Mouse (Mus musculus) CH12.LX (cell line): Measurements from ENCODE around the gene Rph3al.

Source experiments
- CHD1 ChIP-seq: IDR thresholded peaks from 2 replicates; pipeline ENCODE4 v1.6.1; 2012; ENCODE audit warnings: low read depth, low read length, improper control_type of control experiment, inconsistent platforms
- CTCF ChIP-seq, 2 experiments: IDR thresholded peaks in 1 of 2; conservative IDR thresholded peaks in 1 of 2; 2 replicates each; pipeline ENCODE4 v1.5.1; 2011 to 2012; ENCODE audit warnings: low read depth in 2 of 2, low read length in 2 of 2, improper control_type of control experiment in 1 of 2, inconsistent platforms in 1 of 2, mild to moderate bottlenecking in 1 of 2, moderate library complexity in 1 of 2
- EP300 ChIP-seq: IDR thresholded peaks from 2 replicates; pipeline ENCODE4 v1.6.1; 2011; ENCODE audit warnings: low read length, improper control_type of control experiment
- ETS1 ChIP-seq: conservative IDR thresholded peaks from 2 replicates; pipeline ENCODE4 v1.6.1; 2012; ENCODE audit warnings: low read depth, mild to moderate bottlenecking, inconsistent platforms, low read length, improper control_type of control experiment, moderate library complexity
- GABPA ChIP-seq: IDR thresholded peaks from 2 replicates; pipeline ENCODE4 v1.6.1; 2012; ENCODE audit warnings: low read depth, low read length, improper control_type of control experiment, inconsistent platforms; ENCODE audit not compliant: insufficient replicate concordance
- MYC ChIP-seq: IDR thresholded peaks from 2 replicates; pipeline ENCODE4 v1.6.1; 2011; ENCODE audit warnings: low read depth, mild to moderate bottlenecking, improper control_type of control experiment, low read length
- POLR2A ChIP-seq: IDR thresholded peaks from 2 replicates; pipeline ENCODE4 v1.6.1; 2011; ENCODE audit warnings: low read depth, mild to moderate bottlenecking, improper control_type of control experiment, low read length
- POLR2AphosphoS2 ChIP-seq: IDR thresholded peaks from 2 replicates; pipeline ENCODE4 v1.6.1; 2011; ENCODE audit warnings: low read depth, low read length, improper control_type of control experiment
- USF1 ChIP-seq: IDR thresholded peaks from 2 replicates; pipeline ENCODE4 v1.6.1; 2014; ENCODE audit warnings: low read depth, mild to moderate bottlenecking, inconsistent platforms, low read length, improper control_type of control experiment
- ZNF384 ChIP-seq: IDR thresholded peaks from 2 replicates; pipeline ENCODE4 v1.6.1; 2012; ENCODE audit warnings: low read depth, low read length, improper control_type of control experiment, inconsistent platforms

- TF ChIP-seq GABPA (no peak), POLR2A (no peak), USF1 (no peak), ETS1 (no peak), CTCF (conservative IDR thresholded peaks at IDR 0.05 in 1 of 2, IDR thresholded peaks at IDR 0.05 in 1 of 2; ENCODE audit: low read depth in 2 of 2, low read length in 2 of 2) (no peak), EP300 (no peak), POLR2AphosphoS2 (no peak), CHD1 (no peak), ZNF384 (no peak), MYC (no peak)
These were observed 7.1 kb downstream of the Rph3al start for GRCm38 (mm10) chr11:75930911-75931678.
